Mouse (Mus musculus) left cerebral cortex, postnatal 25 days (tissue): ENCODE results near the gene Dapk2. TPM values are rescaled to one million over a fixed set of nuclear protein-coding genes. Genes with fewer than 3 reads are reported as not detected.
"Not testable (repeated sequence)": the region's sequence is repeated elsewhere in the genome, so short reads cannot be mapped to it uniquely, and the experiment has no call there.

ENCODE experiments used
- DNase-seq, 2 experiments: peaks; one replicate each; pipeline ENCODE4 v3.0.0; 2022; ENCODE audit warnings: low spot score in 2 of 2, mixed read lengths in 1 of 2
- intact Hi-C: fragments of 180-260 bp; cut with DNase I; formaldehyde crosslinking; loops from one replicate; pipeline ENCODE4 v1.15.1; 2025
- total RNA-seq, 2 experiments: library from RNA; stranded (reverse); gene quantifications; 2 replicates each; pipeline ENCODE4 v1.2.3; 2021

Dapk2 gene
- total RNA-seq, 2 experiments from 2014 or later = 2.8 to 3.1 TPM

DNA sequence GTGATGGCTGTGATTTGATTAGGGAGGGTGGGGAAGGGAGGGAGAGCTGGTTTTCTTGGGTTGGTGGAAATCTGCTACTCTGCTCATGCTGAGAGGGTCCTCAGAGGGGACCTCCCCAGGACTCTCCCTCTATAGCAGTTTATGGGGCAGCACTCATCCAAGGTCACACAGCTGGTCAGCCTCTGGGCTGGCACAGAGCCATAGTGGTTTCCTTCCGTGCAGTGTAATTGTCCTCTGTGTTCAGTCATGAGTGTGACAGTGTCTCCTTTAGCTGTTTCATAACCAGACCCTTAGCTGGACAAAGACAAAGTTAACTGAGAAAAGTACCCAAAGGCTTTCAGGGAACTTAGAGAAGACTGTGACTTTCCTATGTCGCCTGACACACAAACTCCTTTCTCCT is 103.7 kb downstream of the Dapk2 start:
- intact Hi-C loops = no loop called here
- no peak for DNase-seq

DNA sequence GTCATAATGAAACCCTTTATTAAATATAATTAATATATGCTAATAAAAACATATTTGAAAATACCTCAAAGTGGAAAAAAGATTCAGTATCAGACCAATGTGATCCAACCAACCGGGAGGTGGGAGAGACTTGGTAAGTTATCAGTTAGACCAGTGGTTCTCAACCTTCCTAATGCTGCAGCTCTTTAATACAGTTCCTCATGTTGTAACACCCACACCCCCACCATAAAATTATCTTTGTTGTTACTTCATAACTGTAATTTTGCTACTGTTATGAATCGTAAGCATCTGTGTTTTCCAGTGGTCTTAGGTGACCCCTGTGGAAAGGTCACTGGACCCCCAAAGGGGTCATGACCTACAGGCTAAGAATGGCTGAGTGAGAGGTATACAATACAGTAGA is 105.7 kb downstream of the Dapk2 start:
- intact Hi-C loops = no loop called here
- DNase-seq = no peak

DNA sequence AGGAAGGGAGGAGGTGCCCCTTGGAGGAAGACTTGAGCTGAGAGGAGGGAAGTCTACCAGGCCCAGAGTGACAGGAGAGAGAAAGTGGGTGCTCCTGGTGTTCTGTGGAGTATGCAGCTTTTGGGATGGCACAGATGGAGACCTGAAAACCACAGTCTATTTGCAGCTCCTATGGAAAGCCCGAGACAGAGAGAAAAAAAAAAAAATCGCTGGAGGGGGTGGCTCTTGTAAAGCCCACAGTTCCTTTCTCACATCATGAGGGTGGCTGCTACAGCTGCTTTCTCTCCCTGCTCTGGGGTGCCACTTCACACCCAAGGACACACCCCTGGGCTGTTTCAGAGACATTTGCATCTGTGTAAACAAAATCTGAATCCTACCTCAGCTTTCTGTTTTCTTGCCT is 107.6 kb downstream of the Dapk2 start:
- intact Hi-C loops = loop anchor here (1.0 kb wide), 3 partner anchors 10 to 57 kb away; no protein-coding TSS in a partner anchor
- peak; percentile 44 to 92 for DNase-seq

DNA sequence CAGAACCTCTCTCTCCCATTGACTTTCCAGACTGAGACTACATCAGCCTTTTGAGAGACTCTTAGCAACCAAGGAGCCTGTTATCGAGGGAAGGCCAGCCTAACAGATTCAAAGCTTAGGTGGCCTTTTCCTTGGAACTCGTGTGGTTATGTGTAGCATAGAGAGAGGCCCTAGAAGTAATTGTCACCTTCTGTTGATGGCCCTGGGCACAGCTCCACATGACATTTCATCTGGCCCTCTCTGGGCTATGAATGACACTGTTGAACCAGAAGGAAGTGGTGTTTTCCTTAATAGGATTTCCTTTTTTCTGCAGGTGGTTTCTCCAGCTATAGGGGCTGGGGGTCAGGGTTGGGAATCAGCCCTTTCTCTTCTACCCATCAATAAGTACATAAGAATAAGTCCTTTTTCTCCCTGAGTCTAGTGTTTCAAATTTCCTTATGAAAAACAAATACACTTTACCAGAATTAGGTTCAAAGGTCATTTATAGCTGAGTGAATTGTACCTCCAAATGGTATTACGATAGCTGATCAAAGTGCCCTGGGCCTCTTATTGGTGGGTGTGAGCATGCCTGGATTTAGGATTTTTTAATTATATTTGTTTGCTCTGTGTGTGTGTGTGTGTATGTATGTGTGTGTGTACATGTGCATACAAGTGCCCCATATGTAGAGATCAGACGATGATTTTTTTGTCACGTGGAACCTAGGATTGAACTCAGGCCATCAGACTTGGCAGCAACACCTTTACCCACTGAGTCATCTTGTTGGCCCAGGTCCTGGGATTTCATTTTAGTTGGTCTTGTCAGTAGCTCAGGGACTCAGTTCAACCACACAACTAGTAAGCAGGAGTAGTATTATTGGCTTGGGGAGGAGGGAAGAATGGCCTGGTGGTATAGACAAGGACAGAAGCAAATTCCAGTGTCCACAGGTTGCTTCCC is 108.5 kb downstream of the Dapk2 start:
- intact Hi-C loops = no loop called here
- DNase-seq = peak in 1 of 2 experiments; percentile 36

DNA sequence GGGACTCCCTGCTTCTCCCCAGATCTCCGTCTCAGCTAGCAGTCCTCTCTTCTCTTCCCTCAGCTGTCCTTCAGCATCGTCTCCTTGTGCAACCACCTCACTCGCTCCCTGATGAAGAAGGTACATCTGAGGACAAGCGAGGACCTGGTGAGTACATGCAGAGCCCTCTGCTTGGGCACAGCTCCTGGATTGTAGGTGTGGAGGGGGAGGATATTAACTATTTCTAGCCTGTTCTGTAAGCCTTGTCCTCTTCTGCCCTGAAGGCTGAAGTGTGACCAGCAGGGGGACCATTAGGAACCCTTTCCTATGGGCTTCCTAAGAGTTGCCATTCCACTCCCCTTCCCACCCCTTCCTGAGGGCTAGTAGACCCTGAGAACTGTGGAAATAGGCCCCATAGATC is 110.8 kb downstream of the Dapk2 start:
- intact Hi-C loops = no loop called here
- DNase-seq = peak in 1 of 2 experiments; percentile 42

DNA sequence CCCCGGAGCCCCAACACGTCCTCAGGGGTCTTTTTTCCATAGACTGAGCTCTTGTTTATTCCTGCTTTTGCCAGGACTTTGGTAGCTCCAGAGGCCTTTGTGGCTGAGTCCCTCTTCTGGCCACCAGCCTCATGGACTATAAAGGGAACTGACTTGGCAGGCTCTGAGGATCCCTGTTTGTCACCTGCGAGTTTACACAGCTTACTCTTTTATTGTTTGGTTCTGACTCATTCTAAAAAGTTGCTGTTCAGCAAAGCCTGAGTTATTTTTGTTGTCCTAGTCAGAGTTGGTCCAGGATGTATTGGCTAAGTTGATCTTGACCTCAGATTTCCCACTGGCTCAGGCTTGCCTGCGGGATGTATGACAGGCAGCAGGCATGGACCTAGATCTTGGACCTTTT is 112.0 kb downstream of the Dapk2 start:
- intact Hi-C loops = no loop called here
- DNase-seq = no peak

DNA sequence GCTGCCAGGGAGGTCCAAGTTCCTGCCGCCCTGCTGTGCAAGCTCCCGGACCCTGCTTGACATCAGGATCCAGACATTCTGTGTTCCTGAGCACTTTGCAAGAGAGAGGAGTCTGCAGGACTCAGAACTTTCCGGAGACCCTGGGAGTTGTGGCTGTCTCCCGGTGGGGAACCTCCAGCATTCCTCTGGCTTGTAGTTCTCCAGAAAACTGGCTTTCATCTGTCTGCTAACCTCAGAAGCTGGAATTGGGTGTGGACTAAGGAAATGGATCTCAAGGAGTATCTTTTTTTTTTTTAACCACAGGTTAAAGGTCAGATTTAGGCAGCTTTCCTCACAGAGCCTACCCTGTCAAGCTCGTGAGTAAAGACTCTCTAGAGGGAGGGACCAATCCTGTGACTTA is 113.7 kb downstream of the Dapk2 start:
- intact Hi-C loops = no loop called here
- no peak for DNase-seq

DNA sequence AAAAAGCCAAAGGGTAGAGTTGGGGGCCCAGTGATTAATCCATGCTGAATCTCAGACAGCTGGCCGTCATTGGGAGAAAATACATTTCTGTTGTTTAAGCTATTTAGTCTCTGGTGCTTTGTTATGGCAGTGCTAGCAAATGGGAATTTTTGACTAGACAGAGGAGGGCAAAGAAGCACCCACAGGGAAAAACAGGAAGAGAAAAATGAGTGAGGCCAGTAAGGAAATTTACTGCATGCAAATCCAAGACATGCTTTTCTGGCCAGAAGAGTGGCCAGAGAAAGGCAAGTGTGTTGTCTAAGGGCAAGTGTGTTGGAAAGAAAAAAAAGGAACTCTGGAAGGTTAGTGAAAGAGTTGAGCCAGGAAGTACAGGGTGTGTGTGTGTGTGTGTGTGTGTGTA is 115.6 kb downstream of the Dapk2 start:
- intact Hi-C loops = no loop called here
- no peak for DNase-seq

DNA sequence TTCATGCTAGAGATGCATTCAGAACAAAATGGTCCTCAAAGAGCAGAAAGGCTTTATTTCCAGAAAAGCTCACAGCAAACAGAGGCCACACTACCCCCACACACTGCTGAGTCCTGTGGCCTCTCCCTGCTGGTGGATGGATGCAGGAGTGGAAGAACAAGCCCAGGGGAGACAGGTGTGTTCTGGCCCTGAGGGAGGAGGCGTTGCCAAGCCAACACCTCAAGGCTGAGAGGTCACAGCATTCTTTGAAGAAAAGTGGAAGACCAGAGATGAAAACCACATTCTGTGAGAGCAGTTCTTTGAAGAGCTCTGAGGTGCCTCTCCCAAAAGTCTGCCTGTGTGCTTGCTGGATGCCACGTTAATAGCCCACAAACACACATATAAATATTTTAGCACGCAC is 116.6 kb downstream of the Dapk2 start:
- intact Hi-C loops = loop anchor here (1.0 kb wide), 2 partner anchors 9 to 31 kb away; no protein-coding TSS in a partner anchor
- no peak for DNase-seq

DNA sequence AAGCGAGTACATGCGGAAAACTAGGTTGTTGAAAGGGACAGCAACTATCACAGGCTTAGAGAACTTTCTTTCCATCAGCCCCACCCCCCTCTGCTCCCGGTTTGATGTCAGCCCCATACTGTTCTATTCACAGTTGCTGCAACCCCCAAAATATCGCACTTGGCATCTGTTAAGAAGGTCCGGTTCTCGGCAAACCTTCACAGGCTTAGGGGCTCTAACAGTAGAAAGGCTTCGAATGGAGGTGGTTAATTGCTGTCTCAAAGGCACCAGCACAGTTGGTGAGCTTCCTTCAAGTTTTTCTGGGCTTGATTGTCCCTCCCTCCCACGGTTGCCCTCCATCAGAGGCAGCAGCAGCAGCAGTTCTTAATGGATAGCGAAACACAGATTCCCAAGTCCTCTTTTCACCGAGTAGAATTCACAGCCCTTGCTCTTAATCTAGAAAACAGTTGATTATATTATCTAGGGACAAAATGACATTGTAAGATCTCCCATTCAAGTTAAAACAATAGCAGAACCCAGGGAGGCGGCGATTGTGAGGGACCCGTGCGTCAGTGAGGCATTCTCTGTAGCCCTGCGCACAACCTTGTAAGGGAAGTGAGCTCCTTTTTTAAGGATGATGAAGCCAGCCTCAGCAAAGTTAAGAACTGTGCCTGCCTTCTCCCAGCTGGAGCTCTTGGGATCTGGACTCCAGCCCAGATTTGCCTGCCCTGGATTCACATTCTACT is 117.4 kb downstream of the Dapk2 start:
- intact Hi-C loops = loop anchor here (1.0 kb wide), 2 partner anchors 10 to 30 kb away; no protein-coding TSS in a partner anchor
- peak; percentile 63 to 94 for DNase-seq

DNA sequence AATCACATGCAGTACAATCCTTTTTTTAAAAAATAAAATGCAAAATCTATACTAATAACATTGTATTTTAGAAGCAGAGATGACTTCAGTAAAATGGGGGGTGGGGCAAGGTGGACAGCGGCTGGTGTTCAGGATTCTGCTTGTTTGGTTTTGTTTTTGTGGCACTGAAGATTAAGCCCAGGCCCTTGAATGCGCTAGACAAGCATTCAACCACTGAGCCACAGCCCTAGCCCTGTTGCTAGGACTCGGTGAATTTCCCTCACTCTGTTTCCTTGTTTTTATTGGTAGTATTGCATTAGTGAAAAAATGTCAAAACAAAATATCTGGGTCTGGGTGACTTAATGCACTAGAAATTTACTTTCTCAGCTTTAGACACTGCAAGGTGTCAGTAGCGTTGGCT is 118.0 kb downstream of the Dapk2 start:
- no peak for DNase-seq
- intact Hi-C loops = no loop called here

DNA sequence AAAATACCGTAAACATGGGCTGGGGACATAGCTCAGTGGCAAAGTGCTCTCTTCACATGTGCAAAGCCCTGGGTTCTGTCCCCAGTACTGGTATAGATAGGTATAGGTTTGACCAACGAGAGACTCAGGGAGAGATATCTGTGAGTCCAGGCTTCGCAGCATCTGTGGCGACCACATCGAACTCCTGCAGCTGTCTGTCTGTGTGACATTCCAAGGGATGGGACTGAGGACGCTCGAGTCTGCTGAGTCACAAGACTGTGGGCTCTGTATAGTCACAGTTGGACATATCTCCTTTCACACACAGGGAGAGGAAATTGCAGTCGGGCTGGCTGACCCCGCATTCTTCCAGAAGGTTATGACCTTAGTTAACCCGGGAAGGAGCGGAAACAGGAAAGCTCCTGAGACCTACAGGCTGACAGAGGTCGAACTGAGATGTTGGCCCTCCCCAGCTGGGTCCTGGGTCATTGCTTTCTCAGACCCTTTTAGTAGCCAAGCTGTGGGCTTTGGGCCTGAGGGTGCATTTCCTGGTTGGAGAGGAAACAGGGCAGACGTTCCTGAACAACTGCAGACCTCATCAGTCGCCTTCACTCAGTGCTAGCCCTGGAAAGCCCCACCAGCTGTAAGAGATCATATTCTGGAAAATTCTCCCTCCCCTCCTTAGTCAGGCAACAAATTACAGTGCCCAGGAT is 118.8 kb downstream of the Dapk2 start:
- intact Hi-C loops = no loop called here
- peak in 1 of 2 experiments; percentile 33 for DNase-seq

DNA sequence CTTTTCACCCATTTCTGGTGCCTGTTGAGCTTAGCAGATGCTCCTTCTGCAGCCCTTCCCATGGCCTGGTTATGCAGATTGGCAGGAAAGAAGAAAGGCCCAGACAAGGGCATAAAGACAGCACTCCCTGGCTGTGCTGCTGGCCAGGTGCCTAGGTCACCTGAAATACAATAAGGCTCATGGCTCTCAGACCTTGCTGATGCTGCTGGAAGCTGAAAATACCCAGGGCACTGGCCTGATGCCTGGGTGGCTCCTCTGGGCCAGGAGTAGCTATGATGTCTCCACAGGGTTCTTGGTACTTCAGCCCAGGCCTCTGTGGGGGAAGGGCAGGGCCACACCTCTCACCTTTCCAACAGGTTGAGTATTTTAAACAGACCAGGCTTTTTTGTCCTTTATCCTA is 121.6 kb downstream of the Dapk2 start:
- intact Hi-C loops = loop anchor here (5.0 kb wide), 1 partner anchor 98 kb away; no protein-coding TSS in a partner anchor
- no peak for DNase-seq

DNA sequence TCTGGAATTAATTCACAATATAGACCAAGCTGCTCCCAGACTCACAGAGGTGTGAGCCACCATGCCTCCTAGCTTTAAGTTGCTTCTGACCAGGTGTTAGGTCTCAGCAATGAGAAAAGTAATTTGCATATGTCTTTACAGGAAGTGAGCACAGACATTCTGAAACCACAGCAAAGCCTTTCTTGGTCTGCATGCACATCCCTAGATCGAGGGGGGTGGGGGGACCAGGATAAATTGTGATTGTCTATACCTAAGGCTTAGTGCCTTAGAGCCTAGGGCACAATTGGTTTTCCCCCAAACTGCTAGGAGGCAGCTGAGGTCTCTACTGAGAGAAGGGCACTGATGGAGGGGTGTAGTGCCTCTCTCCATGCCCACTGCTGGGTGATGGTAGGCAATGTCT is 122.5 kb downstream of the Dapk2 start:
- DNase-seq = no peak
- intact Hi-C loops = loop anchor here (5.0 kb wide), 1 partner anchor 97 kb away; no protein-coding TSS in a partner anchor

DNA sequence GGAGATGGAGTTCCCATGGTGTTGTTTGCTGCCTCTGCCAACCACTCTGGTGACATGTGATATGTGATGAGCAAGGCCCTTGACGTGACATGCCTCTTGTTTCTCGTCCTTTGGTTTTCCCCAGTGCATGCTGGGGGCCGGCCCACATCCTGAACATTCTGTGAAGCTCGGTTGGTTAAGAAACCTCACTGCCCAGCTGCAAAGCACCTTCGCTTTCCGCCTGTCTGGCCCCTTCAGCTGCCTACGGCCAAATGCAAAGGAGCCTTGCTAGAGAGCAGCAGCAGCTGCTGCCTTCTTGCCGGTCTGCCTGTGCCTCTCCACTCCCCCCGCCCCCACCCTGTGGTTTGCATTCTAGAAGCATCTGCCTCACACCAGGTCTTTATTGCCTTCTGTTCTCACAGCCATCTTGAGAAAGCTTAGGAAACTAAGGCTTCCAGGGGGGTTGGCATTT is 123.5 kb downstream of the Dapk2 start:
- no peak for DNase-seq
- intact Hi-C loops = loop anchor here (5.0 kb wide), 1 partner anchor 96 kb away; no protein-coding TSS in a partner anchor

DNA sequence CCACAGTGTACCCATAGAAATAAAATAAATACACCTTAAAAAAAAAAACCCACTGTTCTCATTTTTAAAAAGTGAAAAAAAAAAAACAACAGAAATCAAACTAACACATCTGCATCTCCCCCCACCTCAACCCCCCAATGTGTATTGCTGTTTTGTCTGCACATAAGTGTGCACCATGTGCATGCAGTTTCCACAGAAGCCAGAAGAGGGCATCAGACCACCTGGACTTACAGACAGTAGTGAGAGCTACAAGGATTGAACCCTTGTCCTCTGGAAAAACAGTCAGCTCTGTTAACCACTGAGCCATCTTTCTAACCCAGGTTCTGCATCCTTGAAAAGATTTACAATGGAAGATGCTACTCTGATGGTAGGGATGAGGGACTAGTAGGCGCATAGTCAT is 124.6 kb downstream of the Dapk2 start:
- intact Hi-C loops = loop anchor here (5.0 kb wide), 1 partner anchor 95 kb away; no protein-coding TSS in a partner anchor
- no peak for DNase-seq

DNA sequence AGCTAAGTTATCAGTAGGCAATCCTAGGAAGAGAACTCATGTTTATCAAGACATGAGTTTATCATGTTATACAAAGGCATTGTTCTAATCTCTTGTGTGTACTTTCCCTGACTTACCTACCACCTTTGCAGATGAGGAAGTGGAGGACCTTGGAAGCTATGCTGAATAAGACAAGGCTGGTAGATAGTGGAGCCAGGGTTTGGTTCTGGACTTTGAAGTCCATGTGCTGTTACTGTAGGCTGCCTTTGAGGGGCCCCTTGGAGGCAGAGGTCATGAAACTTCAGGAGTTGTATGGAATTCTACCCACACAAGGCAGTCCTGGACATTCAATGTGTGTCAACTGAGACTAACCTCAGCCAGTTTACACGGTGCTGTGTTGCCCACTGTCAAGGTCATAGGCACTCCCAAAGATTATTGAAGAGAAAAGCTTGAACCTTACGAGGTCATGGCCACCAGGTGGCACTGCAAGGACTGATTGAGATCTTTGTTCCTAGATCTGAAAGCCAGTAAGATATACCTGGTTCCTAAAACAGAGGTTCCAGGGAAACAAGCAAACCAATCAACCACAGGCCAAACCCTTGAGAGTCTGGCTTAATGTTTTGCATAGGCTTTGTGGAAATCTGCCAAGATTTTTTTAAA is 125.7 kb downstream of the Dapk2 start:
- intact Hi-C loops = loop anchor here (2.0 to 5.0 kb wide), 2 partner anchors 67 to 94 kb away; partner anchors contain the start of gene Herc1
- DNase-seq = peak; percentile 64 to 76

DNA sequence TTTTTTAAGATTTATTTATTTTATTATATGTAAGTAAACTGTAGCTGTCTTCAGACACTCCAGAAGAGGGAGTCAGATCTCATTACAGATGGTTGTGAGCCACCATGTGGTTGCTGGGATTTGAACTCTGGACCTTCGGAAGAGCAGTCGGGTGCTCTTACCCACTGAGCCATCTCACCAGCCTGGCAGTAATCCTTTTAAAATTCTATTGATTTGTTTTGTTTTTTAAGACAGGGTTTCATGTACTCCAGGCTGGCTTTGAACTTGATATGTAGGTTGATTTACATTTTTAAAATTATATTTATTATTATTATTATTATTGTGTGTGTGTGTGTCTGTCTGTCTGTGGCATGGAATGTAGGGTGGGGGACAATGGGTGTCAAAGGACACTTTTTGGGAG is 127.2 kb downstream of the Dapk2 start:
- not testable (repeated sequence) for DNase-seq
- intact Hi-C loops = loop anchor here (2.0 kb wide), 1 partner anchor 66 kb away; the partner anchor contains the start of gene Herc1

DNA sequence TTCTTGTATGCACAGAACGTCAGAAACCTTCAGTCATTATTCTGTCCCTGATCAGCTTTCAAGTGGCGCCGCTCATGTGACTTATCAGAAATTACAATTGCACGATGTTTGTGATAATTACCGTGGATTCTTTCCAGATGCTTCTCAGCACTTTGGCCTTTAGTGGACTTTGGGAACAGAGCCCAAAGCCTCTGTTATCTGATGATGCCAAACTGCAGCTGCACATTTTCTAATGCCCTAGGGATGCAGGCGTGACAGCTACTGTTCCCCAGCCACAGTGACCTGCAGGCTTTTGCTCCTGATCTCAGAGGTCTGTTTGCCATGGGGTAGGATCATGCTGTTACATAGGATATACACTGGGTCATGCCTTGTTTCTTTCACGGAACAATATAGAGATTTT is 127.9 kb downstream of the Dapk2 start:
- intact Hi-C loops = loop anchor here (2.0 kb wide), 1 partner anchor 65 kb away; the partner anchor contains the start of gene Herc1
- DNase-seq = no peak
